Mouse (Mus musculus) common myeloid progenitor, adult 5-6 weeks (primary cell): ENCODE measurements at regions not wholly inside any gene's neighbourhood (a gene's known extent, or its start where the extent isn't known, plus 50 kb on each side); places are given as distances from the start of the nearest gene placed in this dataset.

Source experiments
- ATAC-seq: replicated peaks from 2 replicates; pipeline ENCODE4 v1.8.0; 2016; ENCODE audit warnings: low read depth, mild to moderate bottlenecking, moderate TSS enrichment, inconsistent platforms; ENCODE audit not compliant: poor library complexity, severe bottlenecking

GRCm38 (mm10) chr12:79924921-79925703, 187.7 kb downstream of the Zfp36l1 start:
- no peak for ATAC-seq

- ATAC-seq = no peak
These were observed 189.0 kb downstream of the Zfp36l1 start for GRCm38 (mm10) chr12:79923811-79924210.

- no peak for ATAC-seq
These were observed 191.0 kb downstream of the Zfp36l1 start for GRCm38 (mm10) chr12:79921786-79922185.

GRCm38 (mm10) chr12:79918983-79919382, 193.8 kb downstream of the Zfp36l1 start:
- ATAC-seq = peak; percentile 50; the same call in 1 of the 2 replicates

- ATAC-seq = no peak
These were observed 195.1 kb downstream of the Zfp36l1 start for GRCm38 (mm10) chr12:79917634-79918289.

DNA sequence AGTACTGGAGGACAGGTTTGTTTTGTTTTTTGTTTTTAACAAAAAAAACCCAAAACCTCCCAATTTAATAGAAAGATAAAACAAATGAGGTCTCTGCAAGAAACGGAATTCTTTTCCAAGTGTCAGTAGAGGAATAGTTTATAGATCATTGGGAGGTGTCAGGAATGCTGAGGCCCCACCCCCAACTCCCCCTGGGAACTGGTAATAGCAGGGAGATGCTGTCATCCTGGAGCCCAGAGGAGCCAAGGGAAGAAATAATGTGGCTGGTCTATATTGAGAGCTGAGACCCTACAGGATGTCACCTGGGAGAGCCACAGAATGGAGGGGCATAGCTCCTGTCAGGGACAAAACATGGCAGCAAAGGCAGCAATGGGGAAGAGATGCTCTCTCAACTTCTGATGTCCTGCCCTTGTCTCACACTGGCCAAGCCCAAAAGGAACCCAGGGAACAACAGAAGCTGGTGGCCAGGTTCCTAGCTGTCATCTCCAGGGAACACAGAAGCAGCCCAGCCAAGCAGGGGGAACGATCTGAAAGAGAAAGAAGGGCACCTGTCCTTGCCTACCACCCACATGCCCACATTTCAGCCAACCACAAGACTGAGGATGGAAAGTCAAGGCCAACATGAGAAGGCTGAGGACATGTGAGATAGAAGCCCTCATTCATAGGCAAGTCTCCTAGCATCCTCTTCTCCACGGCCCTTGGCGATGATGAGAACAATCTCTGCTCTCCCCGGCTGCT, 195.7 kb downstream of the Zfp36l1 start:
- ATAC-seq = no peak

- ATAC-seq = no peak
These were observed 198.9 kb downstream of the Zfp36l1 start for GRCm38 (mm10) chr12:79913898-79914297.

DNA sequence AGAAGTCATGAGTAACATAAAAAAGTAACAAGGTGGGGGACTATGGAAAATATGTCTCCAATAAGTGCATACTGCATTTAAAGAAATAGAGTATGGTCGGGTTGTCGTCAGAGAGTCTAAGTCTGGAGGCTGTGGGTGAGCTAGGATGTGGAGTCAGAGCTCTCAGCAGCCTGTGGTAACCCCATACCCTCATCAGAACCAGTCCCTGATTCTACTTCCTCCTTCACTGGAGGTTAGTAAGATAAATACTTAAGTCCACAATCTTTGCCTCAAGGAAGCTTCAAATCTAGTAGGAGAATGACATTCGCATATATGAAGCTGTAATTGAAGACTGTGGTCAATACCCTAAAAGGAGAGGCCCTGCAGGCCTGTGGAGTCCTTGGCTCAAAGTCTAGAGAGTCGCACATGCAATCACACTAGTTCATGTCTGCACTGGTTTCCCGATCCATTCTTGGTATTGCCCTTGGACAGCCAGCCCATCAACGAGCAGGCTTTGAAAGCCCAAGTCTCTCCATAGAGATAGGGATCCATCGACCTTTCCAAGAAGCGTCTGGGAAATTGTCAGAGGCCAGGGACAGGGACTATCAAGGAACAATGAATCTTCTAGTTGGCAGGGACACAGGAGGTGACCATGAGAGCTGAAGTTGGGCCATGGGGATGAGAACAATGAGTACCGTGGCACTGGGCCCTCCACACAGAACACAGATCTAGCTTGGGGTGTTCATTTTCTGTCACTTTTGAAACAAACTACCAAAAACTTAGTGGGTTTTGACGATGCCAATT, 200.3 kb downstream of the Zfp36l1 start:
- peak; percentile 85 for ATAC-seq

GRCm38 (mm10) chr12:79910884-79911759, 201.7 kb downstream of the Zfp36l1 start:
- no peak for ATAC-seq

- ATAC-seq = no peak
These were observed 205.2 kb downstream of the Zfp36l1 start for GRCm38 (mm10) chr12:79907583-79907982.

GRCm38 (mm10) chr12:79906738-79907365, 206.0 kb downstream of the Zfp36l1 start:
- no peak for ATAC-seq

- ATAC-seq = peak; percentile 19
These were observed 206.7 kb downstream of the Zfp36l1 start for GRCm38 (mm10) chr12:79905828-79906737.

GRCm38 (mm10) chr12:79904913-79905549, 207.8 kb downstream of the Zfp36l1 start:
- no peak for ATAC-seq

GRCm38 (mm10) chr12:79902761-79903160, 210.1 kb downstream of the Zfp36l1 start:
- no peak for ATAC-seq

GRCm38 (mm10) chr12:79902163-79902562, 210.7 kb downstream of the Zfp36l1 start:
- ATAC-seq = no peak

GRCm38 (mm10) chr12:79898198-79898930, 214.4 kb downstream of the Zfp36l1 start:
- ATAC-seq = peak; percentile 80

GRCm38 (mm10) chr12:79895975-79896374, 216.8 kb downstream of the Zfp36l1 start:
- ATAC-seq = no peak
